Comparison of ENCODE assay signal across 8 mouse cellular contexts in the genomic region with DNA sequence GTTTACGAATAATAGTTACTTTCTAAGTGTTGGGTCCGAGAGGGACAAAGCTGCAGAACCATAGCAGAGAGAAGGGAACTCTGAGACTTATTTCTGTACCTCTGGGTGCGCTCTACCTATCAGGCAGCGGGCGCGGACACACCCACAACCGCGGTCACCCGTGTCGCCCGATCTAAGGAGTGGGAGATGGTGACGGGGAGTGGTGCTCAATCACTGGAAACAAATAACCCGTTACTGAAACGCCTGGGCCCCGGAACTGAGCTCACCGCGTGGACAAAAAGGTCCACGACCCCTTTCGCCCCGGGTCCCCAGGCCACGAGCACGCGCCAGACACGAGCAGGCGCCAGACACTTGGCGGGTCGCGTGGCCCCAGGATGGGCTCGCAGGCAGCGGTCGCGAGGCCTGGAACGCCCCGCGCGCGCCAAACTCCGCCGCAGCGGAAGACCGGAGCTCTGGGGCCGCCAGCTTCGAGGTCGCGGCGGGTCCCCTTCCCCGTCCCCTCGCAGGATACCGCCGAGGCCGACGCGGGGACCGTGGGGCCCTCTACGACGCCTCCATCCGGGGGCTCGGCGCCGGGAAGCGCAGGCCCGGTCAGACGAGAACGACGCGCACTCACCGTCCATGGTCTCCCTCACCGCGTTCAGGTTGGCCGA. TPM values are rescaled to one million over a fixed set of nuclear protein-coding genes. Genes with fewer than 3 reads are reported as not detected.
DNase-seq lines count a peak whose midpoint lies in the region; ATAC-seq and TF ChIP-seq lines count a peak whose summit lies in the region.

No protein-coding gene starts in this region.

- H3K79me2 ChIP-seq in MEL (ENCODE audit: control insufficient read depth, insufficient read depth, low read length, poor library complexity): peaks cover 63% of the 10 kb centered on the region

- peak overlapping the region; percentile 99 for H3K9ac ChIP-seq in heart, embryonic 13.5 days
- peak overlapping the region; percentile 83 for H3K9ac ChIP-seq in MEL (ENCODE audit: control insufficient read depth, low read depth, low read length, poor library complexity, severe bottlenecking)
- peak overlapping the region; percentile 97 for H3K9ac ChIP-seq in midbrain, embryonic 13.5 days (replicated peaks)

- ATAC-seq in heart, embryonic 13.5 days (ENCODE audit: extremely low read depth, insufficient number of reproducible peaks, low FRiP score, low TSS enrichment): 0 out of 2 replicates have a peak, but pooled peaks have one; percentile 0
- ATAC-seq in midbrain, embryonic 13.5 days: peak; percentile 21

- TF ChIP-seq CTCF in MEL (IDR thresholded peaks at IDR 0.05 in 2 of 3, conservative IDR thresholded peaks at IDR 0.05 in 1 of 3; ENCODE audit: control insufficient read depth in 1 of 3, insufficient read depth in 1 of 3, low read depth in 2 of 3, low read length in 3 of 3, poor library complexity in 1 of 3, severe bottlenecking in 1 of 3): no peak

- TF ChIP-seq POLR2A in MEL (IDR thresholded peaks at IDR 0.05; ENCODE audit: control insufficient read depth in 1 of 2, insufficient read depth in 1 of 2, low read depth in 1 of 2, low read length in 2 of 2, poor library complexity in 1 of 2): peak in 1 of 2 experiments; percentile 55; a peak in 2 of 4 replicates

- H3K36me3 ChIP-seq in heart, embryonic 13.5 days: peaks cover 10% of the 10 kb centered on the region
- peaks cover 12 to 36% of the 10 kb centered on the region in 2 experiments for H3K36me3 ChIP-seq in MEL (ENCODE audit: control insufficient read depth in 1 of 2, insufficient read depth in 2 of 2, low read length in 2 of 2)
- peaks cover 22% of the 10 kb centered on the region for H3K36me3 ChIP-seq in forebrain, embryonic 10.5 days (replicated peaks)
- peaks cover 2% of the 10 kb centered on the region; the same call in 1 of the 2 replicates for H3K36me3 ChIP-seq in midbrain, embryonic 13.5 days

- peaks cover 53% of the 10 kb centered on the region for H3K4me1 ChIP-seq in heart, embryonic 13.5 days
- H3K4me1 ChIP-seq in MEL (ENCODE audit: control insufficient read depth in 1 of 2, insufficient read depth in 2 of 2, low read length in 2 of 2): peaks cover 13 to 27% of the 10 kb centered on the region in 2 experiments
- H3K4me1 ChIP-seq in forebrain, embryonic 10.5 days: peaks cover 35% of the 10 kb centered on the region
- peaks cover 33% of the 10 kb centered on the region for H3K4me1 ChIP-seq in midbrain, embryonic 13.5 days (replicated peaks)

- peak overlapping the region; percentile 97 for H3K4me3 ChIP-seq in heart, embryonic 13.5 days
- peak overlapping the region; percentile 81 to 86 for H3K4me3 ChIP-seq in MEL (ENCODE audit: control insufficient read depth in 1 of 2, insufficient read depth in 1 of 2, low read depth in 2 of 2, low read length in 2 of 2)
- peak overlapping the region; percentile 93 for H3K4me3 ChIP-seq in forebrain, embryonic 10.5 days
- peak overlapping the region; percentile 98 for H3K4me3 ChIP-seq in midbrain, embryonic 13.5 days (replicated peaks)

- TF ChIP-seq EP300 in MEL (IDR thresholded peaks at IDR 0.05; ENCODE audit: low read depth in 1 of 2, low read length in 2 of 2): no peak

- no peak for TF ChIP-seq RAD21 in MEL (IDR thresholded peaks at IDR 0.05; ENCODE audit: low read depth, low read length)

- H3K27me3 ChIP-seq in heart, embryonic 13.5 days (replicated peaks): no peaks in the 10 kb centered on the region
- no peaks in the 10 kb centered on the region for H3K27me3 ChIP-seq in MEL (ENCODE audit: control insufficient read depth in 1 of 2, insufficient read depth in 2 of 2, low read length in 2 of 2)
- no peaks in the 10 kb centered on the region for H3K27me3 ChIP-seq in forebrain, embryonic 10.5 days (ENCODE audit: poor library complexity, severe bottlenecking)
- H3K27me3 ChIP-seq in midbrain, embryonic 13.5 days: no peaks in the 10 kb centered on the region

- under 1% methylated on average over 68 of the region's 70 CpGs for WGBS in heart, embryonic 13.5 days
- under 1% methylated on average over 70 of the region's 70 CpGs for WGBS in forebrain, embryonic 10.5 days
- under 1% methylated on average over 67 of the region's 70 CpGs for WGBS in midbrain, embryonic 13.5 days

- H3K9me3 ChIP-seq in heart, embryonic 13.5 days: no peaks in the 10 kb centered on the region
- no peaks in the 10 kb centered on the region for H3K9me3 ChIP-seq in MEL (replicated peaks; ENCODE audit: insufficient read depth, low read length)
- H3K9me3 ChIP-seq in forebrain, embryonic 10.5 days: no peaks in the 10 kb centered on the region
- no peaks in the 10 kb centered on the region for H3K9me3 ChIP-seq in midbrain, embryonic 13.5 days

- H3K27ac ChIP-seq in heart, embryonic 13.5 days (replicated peaks): peak overlapping the region; percentile 94
- H3K27ac ChIP-seq in MEL (ENCODE audit: control insufficient read depth, low read depth, low read length): peak overlapping the region; percentile 72
- peak overlapping the region; percentile 96 for H3K27ac ChIP-seq in forebrain, embryonic 10.5 days
- peak overlapping the region; percentile 87 for H3K27ac ChIP-seq in midbrain, embryonic 13.5 days

- peak overlapping the region; percentile 84 for H3K4me2 ChIP-seq in heart, embryonic 13.5 days
- peak overlapping the region; percentile 73 for H3K4me2 ChIP-seq in midbrain, embryonic 13.5 days (replicated peaks)

- no peak for DNase-seq in heart, adult 11 months
- peak; percentile 54 for DNase-seq in MEL (ENCODE audit: low read depth, low spot score)
- DNase-seq in forebrain, embryonic 10.5 days (ENCODE audit: extremely low spot score, low spot score): no peak
- peak; percentile 30 to 66 for DNase-seq in kidney, postnatal 25 days
- DNase-seq in yolk sac, embryonic 10.5 days (ENCODE audit: low spot score): no peak
- DNase-seq in right cerebral cortex, postnatal 36 days (ENCODE audit: low spot score in 2 of 2): no peak

TF ChIP-seq in MEL, 35 proteins besides CTCF, POLR2A, EP300 and RAD21:
- TF ChIP-seq TBP (IDR thresholded peaks at IDR 0.05; ENCODE audit: low read depth, low read length): no peak
- TF ChIP-seq MAX (IDR thresholded peaks at IDR 0.05; ENCODE audit: low read length): 0 out of 2 replicates have a peak, but pooled peaks have one; percentile 32
- TF ChIP-seq SIN3A (IDR thresholded peaks at IDR 0.05; ENCODE audit: low read length): peak; percentile 21; the same call in 1 of the 2 replicates
- TF ChIP-seq MYC (IDR thresholded peaks at IDR 0.05; ENCODE audit: low read depth, low read length): peak; percentile 55; the same call in 1 of the 2 replicates

RNA-seq across cellular contexts. Expression of gene Mzt1, which starts 0.4 kb away (rescaled TPM):
- polyA plus RNA-seq in heart, embryonic 13.5 days (2015; fragmentation: Nextera tagmentation; extraction: Ambion mirVana): 78.5 and 85.0 TPM in 2 replicates
- total RNA-seq in MEL (2012; rRNA removed): 16.4 and 17.5 TPM in 2 replicates
- 10 to 100 TPM in 1 of 2 experiments, not detected in 1; 42.3 TPM for polyA plus RNA-seq in MEL (2012; ENCODE audit: insufficient read depth in 1 of 2, insufficient read length in 2 of 2, low read depth in 1 of 2, low replicate concordance in 2 of 2, missing spikeins in 1 of 2)
- polyA plus RNA-seq in forebrain, embryonic 10.5 days (2016; fragmentation: Nextera tagmentation; extraction: Ambion mirVana): 96.5 and 109 TPM in 2 replicates
- 134 and 147 TPM in 2 replicates for polyA plus RNA-seq in midbrain, embryonic 13.5 days (2015; fragmentation: Nextera tagmentation; extraction: Ambion mirVana)

RNA-seq across cellular contexts. Expression of gene Bora, which starts 0.5 kb away (rescaled TPM):
- polyA plus RNA-seq in heart, embryonic 13.5 days (2015; fragmentation: Nextera tagmentation; extraction: Ambion mirVana): 40.9 and 44.2 TPM in 2 replicates
- 32.6 and 35.8 TPM in 2 replicates for total RNA-seq in MEL (2012; rRNA removed)
- 10 to 100 TPM; 44.9 to 71.2 TPM for polyA plus RNA-seq in MEL (2012; ENCODE audit: insufficient read depth in 1 of 2, insufficient read length in 2 of 2, low read depth in 1 of 2, low replicate concordance in 2 of 2, missing spikeins in 1 of 2)
- polyA plus RNA-seq in forebrain, embryonic 10.5 days (2016; fragmentation: Nextera tagmentation; extraction: Ambion mirVana): 93.2 and 95.5 TPM in 2 replicates
- 27.0 and 31.6 TPM in 2 replicates for polyA plus RNA-seq in midbrain, embryonic 13.5 days (2015; fragmentation: Nextera tagmentation; extraction: Ambion mirVana)

RNA-seq across cellular contexts. Expression of gene Rpl36a-ps1, which starts 51.4 kb away (rescaled TPM):
- 0.83 and 0.94 TPM in 2 replicates for polyA plus RNA-seq in heart, embryonic 13.5 days (2015; fragmentation: Nextera tagmentation; extraction: Ambion mirVana)
- total RNA-seq in MEL (2012; rRNA removed): 77.1 and 157 TPM in 2 replicates
- polyA plus RNA-seq in MEL (2012; ENCODE audit: insufficient read depth in 1 of 2, insufficient read length in 2 of 2, low read depth in 1 of 2, low replicate concordance in 2 of 2, missing spikeins in 1 of 2): 1 to 10 TPM in 1 of 2 experiments, not detected in 1; 7.4 TPM
- 1.2 and 2.3 TPM in 2 replicates for polyA plus RNA-seq in forebrain, embryonic 10.5 days (2016; fragmentation: Nextera tagmentation; extraction: Ambion mirVana)
- 1.2 and 2.2 TPM in 2 replicates for polyA plus RNA-seq in midbrain, embryonic 13.5 days (2015; fragmentation: Nextera tagmentation; extraction: Ambion mirVana)

RNA-seq across cellular contexts. Expression of gene Pibf1, which starts 53.7 kb away (rescaled TPM):
- 12.9 and 13.3 TPM in 2 replicates for polyA plus RNA-seq in heart, embryonic 13.5 days (2015; fragmentation: Nextera tagmentation; extraction: Ambion mirVana)
- 11.0 and 11.3 TPM in 2 replicates for total RNA-seq in MEL (2012; rRNA removed)
- 1 to 10 TPM in 1 of 2 experiments, not detected in 1; 8.4 TPM for polyA plus RNA-seq in MEL (2012; ENCODE audit: insufficient read depth in 1 of 2, insufficient read length in 2 of 2, low read depth in 1 of 2, low replicate concordance in 2 of 2, missing spikeins in 1 of 2)
- 20.3 and 22.1 TPM in 2 replicates for polyA plus RNA-seq in forebrain, embryonic 10.5 days (2016; fragmentation: Nextera tagmentation; extraction: Ambion mirVana)
- 19.7 and 21.2 TPM in 2 replicates for polyA plus RNA-seq in midbrain, embryonic 13.5 days (2015; fragmentation: Nextera tagmentation; extraction: Ambion mirVana)

RNA-seq across cellular contexts. Expression of gene Dis3, which starts 54.1 kb away (rescaled TPM):
- polyA plus RNA-seq in heart, embryonic 13.5 days (2015; fragmentation: Nextera tagmentation; extraction: Ambion mirVana): 21.2 and 22.4 TPM in 2 replicates
- total RNA-seq in MEL (2012; rRNA removed): 42.2 and 43.5 TPM in 2 replicates
- 100 to 1,000 TPM in 1 of 2 experiments, 10 to 100 TPM in 1; 79.6 to 159 TPM for polyA plus RNA-seq in MEL (2012; ENCODE audit: insufficient read depth in 1 of 2, insufficient read length in 2 of 2, low read depth in 1 of 2, low replicate concordance in 2 of 2, missing spikeins in 1 of 2)
- polyA plus RNA-seq in forebrain, embryonic 10.5 days (2016; fragmentation: Nextera tagmentation; extraction: Ambion mirVana): 44.0 TPM in 2 replicates
- polyA plus RNA-seq in midbrain, embryonic 13.5 days (2015; fragmentation: Nextera tagmentation; extraction: Ambion mirVana): 25.9 and 27.7 TPM in 2 replicates

Comparison
In these comparisons a context has a peak if more than half of its experiments do, and no peak if none do; other contexts are left out.
1. DNase-seq: peak in MEL (single experiment) and kidney, postnatal 25 days (2 of 2); none in heart, adult 11 months (single experiment), forebrain, embryonic 10.5 days (single experiment), yolk sac, embryonic 10.5 days (single experiment) and right cerebral cortex, postnatal 36 days (0 of 2).
2. Peak in every context shown above with its lines, with median percentiles within 50 percentile points of each other: H3K27ac ChIP-seq, H3K4me3 ChIP-seq and H3K9ac ChIP-seq.